Mouse (Mus musculus) myocyte (in vitro differentiated cells): Measurements from ENCODE around the gene Hbq1b.
"Not testable (repeated sequence)": the region's sequence is repeated elsewhere in the genome, so short reads cannot be mapped to it uniquely, and the experiment has no call there.

Experiments used
- E2F4 ChIP-seq: IDR thresholded peaks from one replicate; pipeline ENCODE4 v1.6.1; 2011; ENCODE audit warnings: mild to moderate bottlenecking, control low read depth, moderate library complexity; ENCODE audit not compliant: insufficient read depth
- POLR2A ChIP-seq: IDR thresholded peaks from one replicate; pipeline ENCODE4 v1.6.1; 2011; ENCODE audit warnings: low read depth, mild to moderate bottlenecking, control low read depth, moderate library complexity; ENCODE audit not compliant: insufficient read length
- POLR2AphosphoS2 ChIP-seq: IDR thresholded peaks from one replicate; pipeline ENCODE4 v1.6.1; 2011; ENCODE audit warnings: low read depth, control low read depth; ENCODE audit not compliant: insufficient read length
- USF1 ChIP-seq: IDR thresholded peaks from one replicate; pipeline ENCODE4 v1.6.1; 2011; ENCODE audit warnings: low read depth, mild to moderate bottlenecking, control low read depth, moderate library complexity

- not testable (repeated sequence) for TF ChIP-seq POLR2AphosphoS2, POLR2A, USF1, E2F4
Observed at GRCm38 (mm10) chr11:32299865-32300264, 13.1 kb downstream of the Hbq1b start, which contains the start of gene Hbq1a.
